Mouse (Mus musculus): Measurements from ENCODE around the gene Kif24.

GRCm38 (mm10) chr4:41361059-41361458 lies 103.6 kb downstream of the Kif24 start:
- no peak for TF ChIP-seq POLR2A (IDR thresholded peaks at IDR 0.05; ENCODE audit: low read depth, low read length)
- no peak for TF ChIP-seq CTCF (conservative IDR thresholded peaks at IDR 0.05; ENCODE audit: insufficient read depth, insufficient read length, low read depth, low read length)
